Mouse (Mus musculus) neutrophil, adult 5-6 weeks (primary cell): Measurements from ENCODE around the gene Gopc. TPM values are rescaled to one million over a fixed set of nuclear protein-coding genes. Genes with fewer than 3 reads are reported as not detected.

ENCODE experiments used
- ATAC-seq: fragments of 151-379, 151-347 bp; 2 replicates; pipeline ENCODE4 v1.8.0; 2017; ENCODE audit warnings: mild to moderate bottlenecking, moderate TSS enrichment; ENCODE audit not compliant: insufficient number of reproducible peaks, poor library complexity, low FRiP score, severe bottlenecking; ENCODE audit errors: extremely low read depth
- total RNA-seq: library from RNA; stranded (forward); fragments of 200-1000 nt; gene quantifications from 2 replicates; pipeline ENCODE4 v1.2.3, GENCODE M21; 2017

The Gopc gene
- 46.0 and 52.3 TPM in 2 replicates for total RNA-seq

- ATAC-seq = peak; percentile 91
These were observed at the start of gene Gopc for GRCm38 (mm10) chr10:52381845-52382591. Gopc (minus strand) TSS chr10:52382124.

GRCm38 (mm10) chr10:52430953-52431352 is 49.0 kb upstream of the Gopc start:
- no peak for ATAC-seq

DNA sequence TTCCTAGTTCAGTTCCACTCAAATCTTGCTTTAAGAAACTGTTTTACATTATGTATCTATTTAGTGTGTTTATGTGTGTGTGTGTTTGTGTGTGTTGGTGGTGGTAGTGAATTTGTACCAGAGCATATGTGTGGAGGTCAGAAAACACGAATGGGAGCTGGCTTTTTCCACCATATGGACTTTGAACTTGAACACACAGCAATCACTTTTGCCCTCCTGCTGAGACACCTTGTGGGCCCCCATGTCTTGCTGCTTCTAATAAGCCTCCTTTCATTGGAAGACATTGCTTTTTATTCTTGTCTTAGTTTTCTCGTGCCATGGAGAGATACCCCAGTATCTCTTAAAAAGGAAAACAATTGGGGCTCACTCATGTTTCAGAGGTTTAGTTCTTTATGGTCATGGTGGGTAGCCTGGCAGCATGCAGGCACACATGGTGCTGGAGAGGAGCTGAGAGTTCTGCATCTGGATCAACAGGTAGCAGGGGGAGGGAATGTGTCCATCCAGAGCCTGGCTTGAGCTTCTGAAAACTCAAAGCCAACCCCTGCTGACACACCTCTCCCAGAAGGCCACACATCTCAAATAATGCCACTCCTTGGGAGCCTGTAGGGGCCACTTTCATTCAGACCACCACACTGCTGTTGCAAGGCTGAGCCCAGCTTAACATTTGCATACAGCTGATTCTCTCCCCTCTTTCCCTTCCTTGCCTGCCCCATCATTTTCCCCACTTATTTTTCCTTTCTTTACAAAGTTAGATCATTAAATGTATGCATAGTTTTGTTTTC is 45.9 kb upstream of the Gopc start:
- no peak for ATAC-seq

DNA sequence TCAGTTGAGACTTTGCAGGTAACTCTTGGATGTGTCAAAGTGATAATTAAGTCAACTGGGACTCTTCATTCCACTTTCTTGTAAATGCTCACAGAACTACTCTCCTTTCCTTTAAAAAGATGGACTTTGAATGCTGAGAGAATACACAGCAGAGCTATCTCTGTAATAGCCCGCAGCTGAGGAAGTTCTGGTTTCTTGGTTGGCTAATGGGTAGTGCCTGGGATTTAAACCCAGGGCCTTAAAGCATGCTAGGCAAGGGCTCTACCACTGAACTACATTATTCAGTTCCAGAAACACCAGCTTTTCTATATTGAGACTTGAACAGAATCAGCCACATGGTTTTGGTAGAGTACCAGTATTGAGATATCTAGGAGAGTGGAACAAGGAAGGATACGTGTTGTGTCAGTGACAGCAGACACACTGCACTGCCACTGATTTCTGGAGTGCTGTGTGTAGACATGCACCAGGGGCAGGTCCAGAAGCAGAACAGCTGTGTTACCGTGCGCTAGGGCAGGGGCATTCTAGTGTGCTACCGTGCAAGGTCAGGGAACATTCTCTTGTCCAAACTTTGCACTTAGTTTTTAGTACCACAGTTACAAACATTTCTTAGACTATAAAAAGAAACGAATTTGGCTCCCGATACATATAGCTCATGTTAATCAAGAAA is 44.5 kb upstream of the Gopc start:
- no peak for ATAC-seq

- ATAC-seq = peak; percentile 54; the same call in 1 of the 2 replicates
These were observed 41.2 kb upstream of the Gopc start for GRCm38 (mm10) chr10:52423097-52423496.

DNA sequence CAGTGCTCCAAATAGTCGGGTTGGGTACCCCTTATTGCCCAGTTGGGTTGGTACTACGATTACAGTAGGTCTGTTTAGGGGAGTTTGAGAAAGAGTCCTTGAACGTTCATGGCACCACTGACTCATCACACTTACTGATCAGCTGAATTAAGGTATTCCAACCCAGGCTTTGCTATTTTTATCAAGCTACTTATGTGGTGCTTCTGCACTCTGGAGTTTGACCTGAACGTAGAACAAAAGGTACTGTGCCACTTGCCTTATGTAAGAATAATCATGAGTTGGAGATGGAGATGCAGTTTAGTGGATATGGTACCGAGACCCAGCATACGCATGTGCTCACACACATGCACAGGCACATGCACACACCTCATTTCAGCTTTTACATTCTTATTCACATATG is 39.8 kb upstream of the Gopc start:
- no peak for ATAC-seq

GRCm38 (mm10) chr10:52420526-52420925 is 38.6 kb upstream of the Gopc start:
- no peak for ATAC-seq

GRCm38 (mm10) chr10:52419402-52419801 is 37.5 kb upstream of the Gopc start:
- ATAC-seq = no peak

GRCm38 (mm10) chr10:52418931-52419330 is 37.0 kb upstream of the Gopc start:
- no peak for ATAC-seq

DNA sequence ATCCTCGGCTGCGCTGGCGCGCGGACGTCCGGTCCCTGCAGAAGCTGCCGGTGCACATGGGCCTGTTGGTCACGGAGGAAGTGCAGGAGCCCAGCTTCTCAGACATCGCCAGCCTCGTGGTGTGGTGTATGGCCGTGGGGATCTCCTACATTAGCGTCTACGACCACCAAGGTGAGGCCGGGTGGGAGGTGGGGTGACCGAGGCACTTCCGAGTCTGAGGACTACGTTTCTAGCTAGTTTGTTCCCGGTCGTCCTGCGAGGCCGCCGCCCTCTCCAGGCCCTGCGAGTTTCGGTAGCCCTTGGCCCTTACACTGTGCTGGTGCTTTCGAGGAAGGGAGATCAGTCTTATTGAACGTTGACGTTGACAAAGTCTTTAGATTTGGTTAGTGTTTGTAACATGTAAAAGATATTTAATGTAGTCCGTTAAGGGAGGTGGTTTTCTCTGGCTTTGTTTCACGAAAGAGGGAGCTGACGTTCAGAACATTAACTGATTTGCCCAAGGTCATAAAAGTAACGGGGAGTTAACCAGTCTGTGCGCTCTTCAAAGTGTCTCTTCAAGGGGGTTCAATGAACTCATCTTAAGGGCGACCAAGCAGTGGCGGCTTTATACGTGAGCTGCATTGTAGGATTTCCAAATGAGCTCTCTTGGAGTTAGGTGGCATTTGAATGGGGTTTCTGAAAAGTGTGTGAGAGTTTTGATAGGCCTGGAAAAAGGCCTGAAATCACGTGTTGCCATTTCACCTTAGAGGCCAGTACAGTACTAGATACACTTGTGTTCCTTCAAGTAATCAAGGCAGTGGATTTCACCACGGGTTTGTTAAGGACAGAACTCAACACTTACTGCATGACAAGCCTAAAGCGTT is 36.3 kb upstream of the Gopc start:
- ATAC-seq = peak; percentile 25; the same call in 1 of the 2 replicates

DNA sequence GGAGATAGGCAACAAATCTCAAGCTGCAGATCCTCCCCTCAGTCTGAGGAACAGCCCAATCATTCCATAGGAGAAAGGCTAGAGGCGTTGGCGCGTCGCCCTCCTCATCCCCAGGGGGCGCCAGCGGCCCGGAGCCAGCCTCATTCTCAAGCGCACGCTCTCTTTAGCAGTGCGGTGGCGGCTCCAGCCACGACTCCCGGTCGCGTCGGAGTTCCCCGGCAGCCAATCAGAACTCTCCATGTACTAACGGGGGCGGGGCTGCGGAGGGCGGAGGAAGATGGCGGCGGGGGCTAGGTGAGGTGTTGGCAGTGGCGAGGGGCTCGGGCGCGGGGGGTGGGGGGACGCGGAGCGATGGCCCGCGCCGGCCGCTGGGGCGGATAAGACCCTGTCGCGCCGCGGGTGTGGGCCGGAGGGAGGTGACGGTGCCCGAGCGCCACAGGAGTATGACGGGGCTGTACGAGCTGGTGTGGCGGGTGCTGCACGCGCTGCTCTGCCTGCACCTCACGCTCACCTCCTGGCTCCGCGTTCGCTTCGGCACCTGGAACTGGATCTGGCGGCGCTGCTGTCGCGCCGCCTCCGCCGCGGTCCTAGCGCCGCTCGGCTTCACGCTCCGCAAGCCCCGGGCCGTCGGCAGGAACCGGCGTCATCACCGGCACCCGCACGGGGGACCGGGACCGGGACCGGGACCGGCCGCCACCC is 35.5 kb upstream of the Gopc start, which contains the start of gene Nus1:
Gene Nus1 (plus strand): TSS at position 249 of the 699 bp plus-strand sequence.
- peak; percentile 97 for ATAC-seq

DNA sequence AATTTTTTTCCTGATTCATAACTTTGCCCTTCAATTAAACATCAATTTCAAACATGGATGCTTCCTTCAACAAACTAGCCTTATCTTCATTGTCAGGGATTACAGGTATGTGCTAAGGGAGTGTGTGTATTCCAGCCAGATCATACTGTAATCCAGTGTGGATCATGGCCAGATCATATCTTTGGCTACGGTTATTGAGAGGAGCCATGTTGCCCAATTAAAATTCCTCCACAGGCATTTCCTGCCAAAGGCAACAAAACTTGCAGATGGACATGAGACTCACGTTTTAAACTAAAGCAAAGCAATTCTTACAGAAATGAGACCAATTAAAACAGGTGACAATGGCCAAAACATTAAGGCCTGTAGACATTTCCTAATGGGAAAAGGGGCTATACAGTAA is 34.5 kb upstream of the Gopc start:
- no peak for ATAC-seq

DNA sequence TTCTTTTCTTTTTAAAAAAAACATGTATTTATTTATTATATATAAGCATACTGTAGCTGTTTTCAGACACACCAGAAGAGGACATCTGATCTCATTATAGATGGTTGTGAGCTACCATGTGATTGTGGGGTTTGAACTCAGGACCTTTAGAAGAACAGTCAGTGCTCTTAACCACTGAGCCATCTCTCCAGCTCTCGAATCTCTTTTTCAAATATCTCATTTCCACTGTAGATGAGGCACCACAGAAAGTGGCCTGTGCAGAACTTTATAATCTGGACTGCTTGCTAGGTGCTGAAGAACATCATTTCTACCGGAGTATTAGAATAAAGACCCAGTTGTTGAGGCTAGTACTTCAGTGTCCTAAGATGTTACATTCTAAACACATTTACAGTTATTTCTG is 33.1 kb upstream of the Gopc start:
- no peak for ATAC-seq

DNA sequence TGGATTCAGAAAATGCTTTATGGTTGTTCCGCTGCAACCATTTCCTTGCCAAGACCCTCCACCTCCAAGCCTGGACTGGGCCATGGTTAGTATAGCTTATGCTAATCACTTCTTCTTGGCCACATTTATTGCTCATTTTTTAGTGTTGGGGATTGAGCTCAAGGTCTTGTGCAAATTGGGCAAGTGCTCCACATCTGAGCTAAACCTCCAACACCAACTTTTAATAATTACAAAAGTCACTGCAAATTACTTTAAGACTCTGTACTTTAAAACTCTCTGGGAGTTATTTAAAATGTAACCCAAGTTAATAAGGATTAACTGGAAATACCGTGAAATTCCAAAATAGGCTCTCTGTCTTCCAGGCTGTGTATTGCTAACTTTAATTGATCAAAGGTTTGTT is 25.6 kb upstream of the Gopc start:
- ATAC-seq = no peak

- no peak for ATAC-seq
These were observed 23.2 kb upstream of the Gopc start for GRCm38 (mm10) chr10:52405160-52405559.

- no peak for ATAC-seq
These were observed 17.8 kb upstream of the Gopc start for GRCm38 (mm10) chr10:52399722-52400121.

GRCm38 (mm10) chr10:52398715-52399114 is 16.8 kb upstream of the Gopc start:
- ATAC-seq = no peak

GRCm38 (mm10) chr10:52396647-52397046 is 14.7 kb upstream of the Gopc start:
- no peak for ATAC-seq
